Mouse (Mus musculus) forebrain, embryonic 14.5 days (tissue): Measurements from ENCODE around the gene Tns3. TPM values are rescaled to one million over a fixed set of nuclear protein-coding genes. Genes with fewer than 3 reads are reported as not detected.

Experiments used
- ATAC-seq: fragments of 200-750 bp; cut with Nextera tagmentation; 2 replicates; pipeline ENCODE4 v1.8.0; 2017; ENCODE audit warnings: mild to moderate bottlenecking, moderate library complexity
- DNase-seq: peaks from one replicate; pipeline ENCODE4 v3.0.0-alpha.2; 2015; ENCODE audit warnings: low spot score
- H3K27ac ChIP-seq: fragments of 300-500 bp; sonication (generic); 2 replicates; pipeline ENCODE4 v1.5.1; 2014; ENCODE audit warnings: low read depth, mild to moderate bottlenecking, control low read depth, low read length, moderate library complexity
- H3K27me3 ChIP-seq: fragments of 300-500 bp; sonication (generic); replicated peaks from 2 replicates; pipeline ENCODE4 v1.6.1; 2014; ENCODE audit warnings: low read length, control low read depth, mixed read lengths; ENCODE audit not compliant: control insufficient read depth, insufficient read depth
- H3K36me3 ChIP-seq: fragments of 300-500 bp; sonication (generic); 2 replicates; pipeline ENCODE4 v1.6.1; 2014; ENCODE audit warnings: low read length, control low read depth; ENCODE audit not compliant: control insufficient read depth, insufficient read depth
- H3K4me1 ChIP-seq: fragments of 300-500 bp; sonication (generic); 2 replicates; pipeline ENCODE4 v1.6.1; 2014; ENCODE audit warnings: antibody characterized with exemption, low read length, control low read depth; ENCODE audit not compliant: control insufficient read depth, insufficient read depth
- H3K4me2 ChIP-seq: fragments of 300-500 bp; sonication (generic); 2 replicates; pipeline ENCODE4 v1.6.1; 2014; ENCODE audit warnings: mild to moderate bottlenecking, control low read depth, low read length
- H3K4me3 ChIP-seq: fragments of 300-500 bp; sonication (generic); 2 replicates; pipeline ENCODE4 v1.5.1; 2014; ENCODE audit warnings: low read depth, low read length, control low read depth
- H3K9ac ChIP-seq: fragments of 300-500 bp; sonication (generic); 2 replicates; pipeline ENCODE4 v1.6.1; 2014; ENCODE audit warnings: mild to moderate bottlenecking, low read length, control low read depth, moderate library complexity
- H3K9me3 ChIP-seq: fragments of 300-500 bp; sonication (generic); replicated peaks from 2 replicates; pipeline ENCODE4 v1.6.1; 2016; ENCODE audit warnings: low read length, control low read depth, mixed read lengths; ENCODE audit not compliant: control insufficient read depth
- WGBS: fragments of 180-500 bp; shearing (Covaris S2); extraction: QIAGEN DNeasy Blood & Tissue Kit; methylation state at CpG from one replicate; pipeline ENCODE4 v1.1.7; 2014; 5-methylcytosine and 5-hydroxymethylcytosine counted together
- polyA plus RNA-seq: library from polyadenylated mRNA; unstranded; fragments of >200 nt; fragmentation: Nextera tagmentation; extraction: Ambion mirVana; gene quantifications from 2 replicates; pipeline ENCODE4 v1.2.1, GENCODE M21; 2014

Gene Tns3
- polyA plus RNA-seq, 1 experiment from 2014 or later, result 4.4 TPM

GRCm38 (mm10) chr11:8632163-8632562 lies 32.2 kb downstream of the Tns3 start:
- ATAC-seq (peak; percentile 63; the same call in 1 of the 2 replicates), DNase-seq (peak; percentile 38)
- no peak overlapping the region for H3K4me3 ChIP-seq
- no peak overlapping the region for H3K9ac ChIP-seq
- no peak overlapping the region for H3K4me2 ChIP-seq
- no peaks in the 10 kb centered on the region for H3K27me3 ChIP-seq
- no peaks in the 10 kb centered on the region for H3K36me3 ChIP-seq
- no peak overlapping the region for H3K27ac ChIP-seq
- H3K4me1 ChIP-seq, result no peaks in the 10 kb centered on the region
- WGBS, result 68% methylated on average over 5 of the region's 5 CpGs
- no peaks in the 10 kb centered on the region for H3K9me3 ChIP-seq

GRCm38 (mm10) chr11:8629862-8630390 lies 34.4 kb downstream of the Tns3 start:
- DNase-seq, result no peak
- Histone ChIP-seq H3K9ac (no peak overlapping the region), H3K4me3 (no peak overlapping the region), H3K4me1 (peaks cover 7% of the 10 kb centered on the region; the same call in 1 of the 2 replicates), H3K4me2 (no peak overlapping the region), H3K9me3 (no peaks in the 10 kb centered on the region), H3K27ac (no peak overlapping the region), H3K27me3 (no peaks in the 10 kb centered on the region), H3K36me3 (no peaks in the 10 kb centered on the region)
- WGBS, result 88% methylated on average over 8 of the region's 8 CpGs
- ATAC-seq, result no peak

- Histone ChIP-seq H3K27me3 (no peaks in the 10 kb centered on the region), H3K4me2 (no peak overlapping the region), H3K27ac (no peak overlapping the region), H3K4me3 (no peak overlapping the region), H3K36me3 (no peaks in the 10 kb centered on the region), H3K9me3 (no peaks in the 10 kb centered on the region), H3K9ac (no peak overlapping the region), H3K4me1 (peaks cover 10% of the 10 kb centered on the region; the same call in 1 of the 2 replicates)
- ATAC-seq (no peak), DNase-seq (no peak)
- WGBS, result 88% methylated on average over 5 of the region's 5 CpGs
Measured at GRCm38 (mm10) chr11:8629326-8629725, 35.0 kb downstream of the Tns3 start.

- no peak overlapping the region for H3K4me2 ChIP-seq
- DNase-seq, result no peak
- no peaks in the 10 kb centered on the region for H3K36me3 ChIP-seq
- H3K9ac ChIP-seq, result no peak overlapping the region
- peaks cover 10% of the 10 kb centered on the region; the same call in 1 of the 2 replicates for H3K4me1 ChIP-seq
- H3K9me3 ChIP-seq, result no peaks in the 10 kb centered on the region
- WGBS, result 92% methylated on average over 10 of the region's 10 CpGs
- H3K4me3 ChIP-seq, result no peak overlapping the region
- ATAC-seq, result no peak
- no peaks in the 10 kb centered on the region for H3K27me3 ChIP-seq
- no peak overlapping the region for H3K27ac ChIP-seq
Measured at GRCm38 (mm10) chr11:8628846-8629253, 35.5 kb downstream of the Tns3 start.

GRCm38 (mm10) chr11:8627156-8627555 lies 37.2 kb downstream of the Tns3 start:
- 85% methylated on average over 6 of the region's 6 CpGs for WGBS

GRCm38 (mm10) chr11:8626715-8627114 lies 37.6 kb downstream of the Tns3 start:
- Histone ChIP-seq H3K9me3 (no peaks in the 10 kb centered on the region), H3K36me3 (no peaks in the 10 kb centered on the region), H3K4me1 (peaks cover 10% of the 10 kb centered on the region; the same call in 1 of the 2 replicates), H3K4me2 (no peak overlapping the region), H3K4me3 (no peak overlapping the region), H3K27me3 (no peaks in the 10 kb centered on the region), H3K9ac (no peak overlapping the region), H3K27ac (no peak overlapping the region)
- 91% methylated on average over 6 of the region's 6 CpGs for WGBS
- no peak for ATAC-seq
- DNase-seq, result no peak

More at GRCm38 (mm10) chr11:8627156-8627555, 37.2 kb downstream of the Tns3 start:
- no peak overlapping the region for H3K4me3 ChIP-seq
- H3K4me2 ChIP-seq, result no peak overlapping the region
- H3K36me3 ChIP-seq, result no peaks in the 10 kb centered on the region
- H3K9ac ChIP-seq, result no peak overlapping the region
- no peaks in the 10 kb centered on the region for H3K9me3 ChIP-seq
- no peaks in the 10 kb centered on the region for H3K27me3 ChIP-seq
- ATAC-seq (no peak), DNase-seq (no peak)
- H3K27ac ChIP-seq, result no peak overlapping the region
- peaks cover 10% of the 10 kb centered on the region; the same call in 1 of the 2 replicates for H3K4me1 ChIP-seq

- H3K36me3 ChIP-seq, result no peaks in the 10 kb centered on the region
- ATAC-seq, result no peak
- H3K4me1 ChIP-seq, result peaks cover 10% of the 10 kb centered on the region; the same call in 1 of the 2 replicates
- H3K4me3 ChIP-seq, result no peak overlapping the region
- no peak overlapping the region for H3K4me2 ChIP-seq
- H3K9me3 ChIP-seq, result no peaks in the 10 kb centered on the region
- 81% methylated on average over 10 of the region's 10 CpGs for WGBS
- no peak overlapping the region for H3K27ac ChIP-seq
- no peak overlapping the region for H3K9ac ChIP-seq
- no peaks in the 10 kb centered on the region for H3K27me3 ChIP-seq
- no peak for DNase-seq
Measured at GRCm38 (mm10) chr11:8625915-8626604, 38.3 kb downstream of the Tns3 start.

GRCm38 (mm10) chr11:8625451-8625850 lies 38.9 kb downstream of the Tns3 start:
- no peak overlapping the region for H3K27ac ChIP-seq
- H3K27me3 ChIP-seq, result no peaks in the 10 kb centered on the region
- H3K36me3 ChIP-seq, result no peaks in the 10 kb centered on the region
- 44% methylated on average over 6 of the region's 6 CpGs for WGBS
- no peaks in the 10 kb centered on the region for H3K9me3 ChIP-seq
- H3K4me1 ChIP-seq, result peaks cover 10% of the 10 kb centered on the region; the same call in 1 of the 2 replicates
- H3K4me3 ChIP-seq, result no peak overlapping the region
- H3K9ac ChIP-seq, result no peak overlapping the region
- no peak for ATAC-seq
- DNase-seq, result peak; percentile 59
- H3K4me2 ChIP-seq, result peak overlapping the region; percentile 92; the same call in 1 of the 2 replicates
